Comparison of ENCODE assay signal across 30 mouse cellular contexts in the genomic region with DNA sequence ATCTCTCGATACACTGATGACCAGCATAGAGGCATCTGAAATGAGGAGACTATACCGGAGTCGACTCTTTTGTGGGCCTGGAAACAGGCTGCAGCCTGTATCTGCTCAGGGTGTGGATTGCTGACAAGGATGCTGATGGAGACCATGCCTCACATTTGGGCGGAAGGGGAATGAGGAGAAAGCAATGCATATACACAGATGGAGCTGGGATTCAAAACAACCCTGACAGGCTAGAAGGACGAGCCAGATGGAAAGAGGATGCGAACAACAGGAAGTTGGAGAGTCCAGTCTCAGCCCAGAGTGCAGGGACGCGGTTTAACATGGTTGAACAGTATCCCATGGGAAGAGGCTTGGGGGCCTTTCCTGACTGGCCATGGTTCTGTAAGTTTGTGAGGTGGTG. TPM values are rescaled to one million over a fixed set of nuclear protein-coding genes. Genes with fewer than 3 reads are reported as not detected.
A peak's percentile ranks its signal among the peaks of the same experiment; 100 is the strongest.
DNase-seq lines count a peak whose midpoint lies in the region; ATAC-seq and TF ChIP-seq lines count a peak whose summit lies in the region.
"Had no signal": no experiment of that assay in that cellular context is flagged by ENCODE, and none has a peak within 500 bp of the region (broad histone marks: within the 10 kb centered on the region; RNA-seq: fewer than 3 reads in every experiment).

No protein-coding gene starts in this region.

- DNase-seq in heart, adult 11 months = peak; percentile 96
- DNase-seq in heart, postnatal 25 days (ENCODE audit: low spot score) = no peak
- peak; percentile 48 to 67 for DNase-seq in heart, postnatal 10 days
- DNase-seq in heart, adult 8-10 months (ENCODE audit: low spot score) = no peak
- peak; percentile 17 for DNase-seq in lung, embryonic 14.5 days
- no peak for DNase-seq in lung, postnatal 0 days (ENCODE audit: low spot score)
- no peak for DNase-seq in stomach, postnatal 0 days (ENCODE audit: low spot score)
- DNase-seq: adrenal gland, postnatal 10 days; cerebellum, adult 8-10 months; gastrocnemius, postnatal 25 days; kidney, adult 2 months; kidney, postnatal 25 days; left cerebral cortex, postnatal 4 days; liver, postnatal 0 days; lung, postnatal 10 days; thymus, adult 18-20 months; thymus, postnatal 36 days had no signal

- H3K4me2 ChIP-seq in lung, embryonic 14.5 days = no peak overlapping the region
- no peak overlapping the region for H3K4me2 ChIP-seq in lung, postnatal 0 days (replicated peaks; ENCODE audit: low read depth, low read length)
- no peak overlapping the region for H3K4me2 ChIP-seq in stomach, postnatal 0 days (replicated peaks; ENCODE audit: low read depth)
- H3K4me2 ChIP-seq: embryonic facial prominence, embryonic 13.5 days; forebrain, embryonic 15.5 days; heart, embryonic 13.5 days; liver, embryonic 12.5 days; midbrain, embryonic 13.5 days; neural tube, embryonic 13.5 days had no signal

- 71% methylated on average over 8 of the region's 8 CpGs for WGBS in lung, embryonic 14.5 days
- 75% methylated on average over 8 of the region's 8 CpGs for WGBS in lung, postnatal 0 days
- 57% methylated on average over 8 of the region's 8 CpGs for WGBS in stomach, postnatal 0 days

- no peak for TF ChIP-seq CTCF in lung, embryonic 14.5 days (IDR thresholded peaks at IDR 0.05; ENCODE audit: low read depth)
- TF ChIP-seq CTCF in lung, postnatal 0 days (IDR thresholded peaks at IDR 0.05) = no peak
- no peak for TF ChIP-seq CTCF in stomach, postnatal 0 days (IDR thresholded peaks at IDR 0.05; ENCODE audit: low read depth)

- H3K9ac ChIP-seq in lung, embryonic 14.5 days = no peak overlapping the region
- H3K9ac ChIP-seq in lung, postnatal 0 days (replicated peaks; ENCODE audit: low read depth) = no peak overlapping the region
- H3K9ac ChIP-seq in stomach, postnatal 0 days (ENCODE audit: low read length) = no peak overlapping the region
- H3K9ac ChIP-seq: embryonic facial prominence, embryonic 13.5 days; forebrain, embryonic 15.5 days; heart, embryonic 13.5 days; liver, embryonic 12.5 days; liver, postnatal 0 days; midbrain, embryonic 13.5 days; neural tube, embryonic 13.5 days had no signal

- intact Hi-C loops in heart, postnatal 25 days (cut with DNase I) = no loop called here
- intact Hi-C loops in heart, postnatal 10 days (cut with DNase I) = no loop called here

- H3K4me1 ChIP-seq in lung, embryonic 14.5 days (ENCODE audit: insufficient read depth) = 0 out of 2 replicates have a peak, but pooled peaks cover 3% of the 10 kb centered on the region
- H3K4me1 ChIP-seq in lung, postnatal 0 days (ENCODE audit: insufficient read depth, low read depth, low read length) = no peaks in the 10 kb centered on the region
- no peaks in the 10 kb centered on the region for H3K4me1 ChIP-seq in stomach, postnatal 0 days (replicated peaks; ENCODE audit: control insufficient read depth, insufficient read depth)
- H3K4me1 ChIP-seq: forebrain, embryonic 15.5 days; liver, embryonic 12.5 days; midbrain, embryonic 13.5 days; neural tube, embryonic 13.5 days had no signal

- H3K27me3 ChIP-seq in lung, embryonic 14.5 days (ENCODE audit: insufficient read depth, low read length) = no peaks in the 10 kb centered on the region
- H3K27me3 ChIP-seq in lung, postnatal 0 days (replicated peaks; ENCODE audit: insufficient read depth, low read length) = no peaks in the 10 kb centered on the region
- no peaks in the 10 kb centered on the region for H3K27me3 ChIP-seq in stomach, postnatal 0 days (ENCODE audit: control insufficient read depth, insufficient read depth, low read length)
- H3K27me3 ChIP-seq: embryonic facial prominence, embryonic 13.5 days; forebrain, embryonic 15.5 days; heart, embryonic 13.5 days; liver, embryonic 12.5 days; midbrain, embryonic 13.5 days; neural tube, embryonic 13.5 days; Patski had no signal

- H3K36me3 ChIP-seq in lung, embryonic 14.5 days (ENCODE audit: insufficient read depth) = no peaks in the 10 kb centered on the region
- no peaks in the 10 kb centered on the region for H3K36me3 ChIP-seq in lung, postnatal 0 days (ENCODE audit: insufficient read depth, low read length)
- no peaks in the 10 kb centered on the region for H3K36me3 ChIP-seq in stomach, postnatal 0 days (ENCODE audit: control insufficient read depth, insufficient read depth, low read length)
- H3K36me3 ChIP-seq: embryonic facial prominence, embryonic 13.5 days; forebrain, embryonic 10.5 days; forebrain, embryonic 15.5 days; G1E; heart, embryonic 13.5 days; liver, embryonic 12.5 days; midbrain, embryonic 13.5 days; neural tube, embryonic 13.5 days had no signal

- no peak for ATAC-seq in lung, embryonic 14.5 days (ENCODE audit: insufficient read depth)
- no peak for ATAC-seq in lung, postnatal 0 days
- ATAC-seq in stomach, postnatal 0 days (ENCODE audit: low FRiP score, low TSS enrichment) = peak; percentile 40; the same call in 1 of the 2 replicates
- ATAC-seq in inflammation-experienced regulatory T-cells, adult 6 months = no peak
- ATAC-seq: forebrain, embryonic 15.5 days; hindbrain, embryonic 16.5 days; liver, embryonic 12.5 days; liver, postnatal 0 days; midbrain, embryonic 13.5 days; Patski had no signal

- no peak for TF ChIP-seq EP300 in lung, postnatal 0 days (IDR thresholded peaks at IDR 0.05)
- no peak for TF ChIP-seq EP300 in stomach, postnatal 0 days (optimal IDR thresholded peaks at IDR 0.05)

- H3K9me3 ChIP-seq in lung, embryonic 14.5 days (ENCODE audit: low read depth, low read length) = no peaks in the 10 kb centered on the region
- H3K9me3 ChIP-seq in lung, postnatal 0 days (ENCODE audit: low read length) = no peaks in the 10 kb centered on the region
- no peaks in the 10 kb centered on the region for H3K9me3 ChIP-seq in stomach, postnatal 0 days (ENCODE audit: control insufficient read depth, low read length)
- H3K9me3 ChIP-seq: embryonic facial prominence, embryonic 13.5 days; forebrain, embryonic 10.5 days; forebrain, embryonic 15.5 days; heart, embryonic 13.5 days; liver, embryonic 12.5 days; midbrain, embryonic 13.5 days; neural tube, embryonic 13.5 days had no signal

- no peak overlapping the region for H3K27ac ChIP-seq in lung, embryonic 14.5 days (ENCODE audit: low read depth)
- no peak overlapping the region for H3K27ac ChIP-seq in lung, postnatal 0 days (ENCODE audit: low read length)
- H3K27ac ChIP-seq in stomach, postnatal 0 days (replicated peaks) = no peak overlapping the region
- H3K27ac ChIP-seq: embryonic facial prominence, embryonic 13.5 days; forebrain, embryonic 10.5 days; forebrain, embryonic 15.5 days; heart, embryonic 13.5 days; liver, embryonic 12.5 days; macrophage; midbrain, embryonic 13.5 days; neural tube, embryonic 13.5 days had no signal

- H3K4me3 ChIP-seq in lung, embryonic 14.5 days (ENCODE audit: low read depth, low read length) = no peak overlapping the region
- H3K4me3 ChIP-seq in lung, postnatal 0 days (ENCODE audit: low read depth, low read length) = no peak overlapping the region
- H3K4me3 ChIP-seq in stomach, postnatal 0 days (ENCODE audit: low read depth, low read length) = no peak overlapping the region
- H3K4me3 ChIP-seq: embryonic facial prominence, embryonic 13.5 days; forebrain, embryonic 10.5 days; forebrain, embryonic 15.5 days; heart, embryonic 13.5 days; liver, embryonic 12.5 days; midbrain, embryonic 13.5 days; neural tube, embryonic 13.5 days had no signal

RNA-seq across cellular contexts. Expression of a gene that starts 34.6 kb away (rescaled TPM):
- total RNA-seq in heart, postnatal 25 days (2021) = 1 to 10 TPM; 7.7 TPM
- 10 to 100 TPM; 11.9 to 12.4 TPM for total RNA-seq in heart, postnatal 10 days (2021)
- total RNA-seq in heart, adult 8-10 months (2022) = 10 to 100 TPM in 1 of 4 experiments, 1 to 10 TPM in 3; 4.4 to 11.4 (median 6.6) TPM
- 0.58 and 0.93 TPM in 2 replicates for polyA plus RNA-seq in lung, embryonic 14.5 days (2014; fragmentation: Nextera tagmentation; extraction: Ambion mirVana)
- polyA plus RNA-seq in lung, postnatal 0 days (2015; fragmentation: Nextera tagmentation; extraction: Ambion mirVana) = 2.4 and 2.5 TPM in 2 replicates
- 2.2 and 2.3 TPM in 2 replicates for polyA plus RNA-seq in stomach, postnatal 0 days (2015; fragmentation: Nextera tagmentation; extraction: Ambion mirVana)
- under 1 TPM in 1 of 3 experiments, not detected in 2; 0.16 TPM for polyA plus RNA-seq in inflammation-experienced regulatory T-cells, adult 6 months (2017; shearing (Covaris generic))
- total RNA-seq: megakaryocyte-erythroid progenitor cell, adult 5-6 weeks had no signal
- polyA plus RNA-seq: forebrain, embryonic 10.5 days; G1E; macrophage had no signal

Comparison
In these comparisons a context has a peak if more than half of its experiments do, and no peak if none do; other contexts are left out.
1. DNase-seq: peak in heart, adult 11 months (single experiment), heart, postnatal 10 days (2 of 2) and lung, embryonic 14.5 days (single experiment); none in heart, postnatal 25 days (single experiment), heart, adult 8-10 months (single experiment), lung, postnatal 0 days (single experiment) and stomach, postnatal 0 days (single experiment).